13 mouse cellular contexts compared by ENCODE assay signal in genomic region chr11:104618638-104619076, GRCm38 (mm10). TPM values are rescaled to one million over a fixed set of nuclear protein-coding genes. Genes with fewer than 3 reads are reported as not detected.
A peak's percentile ranks its signal among the peaks of the same experiment; 100 is the strongest.
DNase-seq lines count a peak whose midpoint lies in the region; ATAC-seq and TF ChIP-seq lines count a peak whose summit lies in the region.
"Had no signal": no experiment of that assay in that cellular context is flagged by ENCODE, and none has a peak within 500 bp of the region (broad histone marks: within the 10 kb centered on the region; RNA-seq: fewer than 3 reads in every experiment).

No protein-coding gene starts in this region.

- H3K36me3 ChIP-seq in midbrain, embryonic 10.5 days = no peaks in the 10 kb centered on the region
- H3K36me3 ChIP-seq in midbrain, postnatal 0 days (ENCODE audit: insufficient read depth, low read length) = no peaks in the 10 kb centered on the region
- H3K36me3 ChIP-seq in myocyte (ENCODE audit: control insufficient read depth, insufficient read depth) = no peaks in the 10 kb centered on the region
- H3K36me3 ChIP-seq: limb, embryonic 12.5 days; lung, embryonic 15.5 days had no signal

- H3K4me3 ChIP-seq in midbrain, embryonic 10.5 days = no peak overlapping the region
- H3K4me3 ChIP-seq in midbrain, postnatal 0 days (ENCODE audit: low read depth, low read length) = no peak overlapping the region
- H3K4me3 ChIP-seq in myocyte = no peak overlapping the region
- H3K4me3 ChIP-seq: limb, embryonic 12.5 days; lung, embryonic 15.5 days had no signal

- TF ChIP-seq CTCF in midbrain, postnatal 0 days (IDR thresholded peaks at IDR 0.05) = no peak

- ATAC-seq in midbrain, postnatal 0 days (ENCODE audit: low FRiP score) = no peak
- ATAC-seq in monocyte, adult 5-6 weeks (replicated peaks; ENCODE audit: insufficient number of reproducible peaks, low FRiP score, low TSS enrichment, poor library complexity, severe bottlenecking) = no peak
- ATAC-seq: midbrain, embryonic 16.5 days had no signal

- WGBS in midbrain, embryonic 10.5 days = 70% methylated on average over 6 of the region's 6 CpGs
- 81% methylated on average over 6 of the region's 6 CpGs for WGBS in midbrain, postnatal 0 days

- TF ChIP-seq POLR2A in myocyte (IDR thresholded peaks at IDR 0.05; ENCODE audit: insufficient read length, low read depth) = no peak

- peak; percentile 52 to 74 for DNase-seq in adrenal gland, adult (ENCODE audit: inconsistent age in 2 of 2, low spot score in 1 of 2)
- DNase-seq in adrenal gland, postnatal 4 days (ENCODE audit: low spot score in 2 of 2) = no peak
- peak; percentile 32 for DNase-seq in kidney, adult 18-20 months
- DNase-seq in kidney, postnatal 14 days = no peak
- no peak for DNase-seq in midbrain, embryonic 10.5 days (ENCODE audit: low spot score)
- no peak for DNase-seq in midbrain, postnatal 0 days (ENCODE audit: low spot score)
- DNase-seq: gastrocnemius, postnatal 10 days; right cerebral cortex, adult 18-20 months had no signal

- no peaks in the 10 kb centered on the region for H3K9me3 ChIP-seq in midbrain, embryonic 10.5 days (replicated peaks)
- H3K9me3 ChIP-seq in midbrain, postnatal 0 days (ENCODE audit: low read length) = no peaks in the 10 kb centered on the region
- H3K9me3 ChIP-seq: limb, embryonic 12.5 days; lung, embryonic 15.5 days had no signal

- no peak overlapping the region for H3K4me2 ChIP-seq in midbrain, postnatal 0 days (ENCODE audit: low read depth, low read length, poor library complexity, severe bottlenecking)
- H3K4me2 ChIP-seq in myocyte (ENCODE audit: low read depth) = peak overlapping the region; percentile 60
- H3K4me2 ChIP-seq: limb, embryonic 12.5 days; lung, embryonic 15.5 days had no signal

- H3K4me1 ChIP-seq in midbrain, embryonic 10.5 days = peaks cover 43% of the 10 kb centered on the region
- H3K4me1 ChIP-seq in midbrain, postnatal 0 days (ENCODE audit: insufficient read depth, low read length) = no peaks in the 10 kb centered on the region
- H3K4me1 ChIP-seq: limb, embryonic 12.5 days; lung, embryonic 15.5 days had no signal

- no peak overlapping the region for H3K9ac ChIP-seq in midbrain, postnatal 0 days (replicated peaks; ENCODE audit: low read length, poor library complexity, severe bottlenecking)
- H3K9ac ChIP-seq: limb, embryonic 12.5 days; lung, embryonic 15.5 days had no signal

- peaks cover 25% of the 10 kb centered on the region for H3K79me2 ChIP-seq in myocyte (ENCODE audit: control insufficient read depth, insufficient read depth)

- no peak overlapping the region for H3ac ChIP-seq in myocyte (ENCODE audit: control insufficient read depth, insufficient read length)

- peak overlapping the region; percentile 70; the same call in 1 of the 2 replicates for H3K27ac ChIP-seq in midbrain, embryonic 10.5 days (replicated peaks)
- no peak overlapping the region for H3K27ac ChIP-seq in midbrain, postnatal 0 days (ENCODE audit: low read depth, low read length)
- H3K27ac ChIP-seq: limb, embryonic 12.5 days; lung, embryonic 15.5 days had no signal

- H3K27me3 ChIP-seq in midbrain, embryonic 10.5 days (ENCODE audit: low read depth, poor library complexity, severe bottlenecking) = no peaks in the 10 kb centered on the region
- no peaks in the 10 kb centered on the region for H3K27me3 ChIP-seq in midbrain, postnatal 0 days (ENCODE audit: insufficient read depth, low read length)
- H3K27me3 ChIP-seq in myocyte (ENCODE audit: control insufficient read depth, insufficient read depth, insufficient read length) = no peaks in the 10 kb centered on the region
- H3K27me3 ChIP-seq: limb, embryonic 12.5 days; lung, embryonic 15.5 days had no signal

TF ChIP-seq in myocyte, 11 proteins besides CTCF, POLR2A, EP300 and RAD21:
- TF ChIP-seq TCF12 (IDR thresholded peaks at IDR 0.05; ENCODE audit: insufficient read depth, poor library complexity, severe bottlenecking) = no peak
- TF ChIP-seq E2F4 (IDR thresholded peaks at IDR 0.05; ENCODE audit: insufficient read depth) = no peak
- TF ChIP-seq USF1 (IDR thresholded peaks at IDR 0.05; ENCODE audit: low read depth) = no peak
- no peak for TF ChIP-seq TCF3 (IDR thresholded peaks at IDR 0.05; ENCODE audit: insufficient read length, low read depth)
- TF ChIP-seq CEBPB (IDR thresholded peaks at IDR 0.05; ENCODE audit: insufficient read depth, poor library complexity, severe bottlenecking) = no peak
- TF ChIP-seq POLR2AphosphoS2 (IDR thresholded peaks at IDR 0.05; ENCODE audit: insufficient read length, low read depth) = no peak

RNA-seq across cellular contexts. Expression of gene Itgb3, which starts 10.9 kb away (rescaled TPM):
- 10 to 100 TPM; 12.9 to 16.6 TPM for total RNA-seq in adrenal gland, postnatal 4 days (2021)
- polyA plus RNA-seq in midbrain, embryonic 10.5 days (2016; fragmentation: Nextera tagmentation; extraction: Ambion mirVana) = 3.7 and 4.7 TPM in 2 replicates
- total RNA-seq in midbrain, postnatal 0 days (2014; rRNA removed) = 1.5 and 1.7 TPM in 2 replicates
- 0.62 and 0.83 TPM in 2 replicates for polyA plus RNA-seq in midbrain, postnatal 0 days (2015; fragmentation: Nextera tagmentation; extraction: Ambion mirVana)
- polyA plus RNA-seq in myocyte (2012; fragmentation: generic; extraction: Trizol) = 25.0 TPM
- 17.2 to 45.7 TPM (median 24.2 TPM) in 3 replicates for total RNA-seq in monocyte, adult 5-6 weeks (2017)

Comparison
In these comparisons a context has a peak if more than half of its experiments do, and no peak if none do; other contexts are left out.
1. DNase-seq: peak in adrenal gland, adult (2 of 2) and kidney, adult 18-20 months (single experiment); none in adrenal gland, postnatal 4 days (0 of 2), kidney, postnatal 14 days (single experiment), midbrain, embryonic 10.5 days (single experiment) and midbrain, postnatal 0 days (single experiment).